Mouse (Mus musculus): ENCODE measurements around the gene Zw10. TPM values are rescaled to one million over a fixed set of nuclear protein-coding genes. Genes with fewer than 3 reads are reported as not detected.

Gene Zw10
- total RNA-seq (2023), result 39.8 TPM

GRCm38 (mm10) chr9:49055333-49056205 lies at the start of gene Zw10:
TSS of gene Zw10 (plus strand) at chr9:49055613.

GRCm38 (mm10) chr9:49081107-49081506 lies 25.7 kb downstream of the Zw10 start, which contains the start of gene Tmprss5:
TSS of gene Tmprss5 (plus strand) at chr9:49081260.

Other genes starting within 250 kb of the Zw10 start
- gene Zbtb16, start 219.4 kb upstream of the Zw10 start, total RNA-seq (2023), result 1.7 TPM
- gene Htr3a, start 144.5 kb upstream of the Zw10 start, total RNA-seq (2023), result not detected
- not detected for gene Htr3b, start 90.6 kb upstream of the Zw10 start, total RNA-seq (2023)
- gene Usp28, start 70.2 kb upstream of the Zw10 start, total RNA-seq (2023), result 108 TPM
- not detected for gene Tmprss5, start 25.6 kb downstream of the Zw10 start, total RNA-seq (2023)
- not detected for gene Gm4894, start 194.9 kb downstream of the Zw10 start, total RNA-seq (2023)